Mouse (Mus musculus) olfactory bulb, adult 2 months (tissue): ENCODE results near the gene Gatc. TPM values are rescaled to one million over a fixed set of nuclear protein-coding genes. Genes with fewer than 3 reads are reported as not detected.

Experiments
- H3K27ac ChIP-seq: fragments of 200-500 bp; 2 replicates; pipeline ENCODE4 v1.5.1; 2012; ENCODE audit warnings: low read depth, low read length; ENCODE audit not compliant: insufficient read depth
- H3K4me1 ChIP-seq: fragments of 200-500 bp; 2 replicates; pipeline ENCODE4 v1.6.1; 2012; ENCODE audit warnings: low read length; ENCODE audit not compliant: control insufficient read depth, insufficient read depth
- H3K4me3 ChIP-seq: fragments of 200-500 bp; 2 replicates; pipeline ENCODE4 v1.5.1; 2012; ENCODE audit warnings: mild to moderate bottlenecking, low read depth, low read length, moderate library complexity; ENCODE audit not compliant: insufficient read depth
- CTCF ChIP-seq: fragments of 200-500 bp; IDR thresholded peaks from 2 replicates; pipeline ENCODE4 v1.5.1; 2012; ENCODE audit warnings: low read depth, mild to moderate bottlenecking, low read length, moderate library complexity; ENCODE audit not compliant: insufficient read depth
- POLR2A ChIP-seq: fragments of 200-500 bp; IDR thresholded peaks from 2 replicates; pipeline ENCODE4 v1.6.1; 2012; ENCODE audit warnings: mild to moderate bottlenecking, low read depth, low read length, moderate library complexity; ENCODE audit not compliant: insufficient read depth
- WGBS: fragments of 180-500 bp; shearing (Covaris S2); methylation state at CpG from one replicate; pipeline ENCODE4 v1.1.7; 2018; 5-methylcytosine and 5-hydroxymethylcytosine counted together
- polyA plus RNA-seq: library from polyadenylated mRNA; stranded (reverse); fragments of >200 nt; gene quantifications from 2 replicates; pipeline ENCODE4 v1.2.4, GENCODE M21; 2012; ENCODE audit warnings: low replicate concordance; ENCODE audit not compliant: missing spikeins, insufficient read depth, insufficient read length

Gatc gene
- polyA plus RNA-seq, 1 experiment: not detected

DNA sequence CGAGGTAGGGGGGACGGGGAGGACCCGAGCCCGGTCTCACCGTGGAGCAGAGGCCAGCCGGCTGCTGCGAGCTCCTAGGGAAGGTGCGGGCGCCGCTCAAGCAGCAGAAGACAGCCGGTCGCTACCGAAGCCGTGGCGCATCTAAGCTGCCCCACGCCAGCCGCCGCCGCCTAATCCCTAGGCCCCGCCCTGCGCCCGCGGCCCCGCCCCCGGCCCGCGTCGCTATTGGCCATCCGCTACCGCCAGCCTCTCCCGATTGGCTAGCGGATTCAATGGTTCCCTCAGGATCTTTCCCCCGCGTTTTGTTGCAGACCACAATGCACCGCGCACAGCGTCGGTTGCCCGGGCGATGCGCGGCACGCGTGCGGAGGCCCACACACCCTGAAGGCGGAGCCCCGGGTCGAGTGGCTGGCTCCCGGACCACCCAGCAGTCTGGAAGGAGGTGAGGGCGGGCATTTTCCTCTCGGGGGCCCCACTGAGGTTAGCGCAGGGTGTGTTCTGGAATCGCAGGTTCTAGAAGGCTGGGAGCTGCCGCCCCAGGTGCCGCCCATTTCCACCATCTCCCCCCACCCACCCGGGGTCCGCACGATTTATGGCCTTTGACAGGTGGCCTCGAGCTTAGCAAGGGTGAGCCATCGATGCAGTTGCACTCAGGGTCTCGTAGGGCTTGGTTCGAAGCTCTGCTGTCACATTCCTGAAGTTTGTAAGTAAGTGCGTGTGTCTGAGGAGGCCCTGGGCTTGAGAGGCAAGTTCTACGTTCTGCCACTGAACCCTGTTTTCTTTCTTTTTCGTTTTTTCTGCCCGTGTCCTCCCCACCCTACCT lies 40.0 kb downstream of the Gatc start, which contains the start of gene Dynll1:
Gene Dynll1 (minus strand): TSS at position 208 of the 823 bp plus-strand sequence.
- 1% methylated on average over 64 of the region's 66 CpGs for WGBS
- Histone ChIP-seq H3K4me3 (peak within 1 kb of the TSS; percentile 93), H3K27ac (peak within 1 kb of the TSS; percentile 92), H3K4me1 (peaks cover 9% of the 10 kb centered on the region)
- peak; percentile 97 for TF ChIP-seq POLR2A
- TF ChIP-seq CTCF: no peak

- Histone ChIP-seq H3K4me1 (peaks cover 9% of the 10 kb centered on the region), H3K4me3 (peak overlapping the region; percentile 93), H3K27ac (peak overlapping the region; percentile 92)
- under 1% methylated on average over 46 of the region's 46 CpGs for WGBS
- TF ChIP-seq CTCF: no peak
- TF ChIP-seq POLR2A: no peak
Observed at GRCm38 (mm10) chr5:115300035-115300744, 40.8 kb downstream of the Gatc start.

GRCm38 (mm10) chr5:115296347-115296746 lies 44.6 kb downstream of the Gatc start:
- WGBS: 75% methylated on average over 10 of the region's 10 CpGs
- no peak for TF ChIP-seq POLR2A
- TF ChIP-seq CTCF: no peak

GRCm38 (mm10) chr5:115294173-115294572 lies 46.8 kb downstream of the Gatc start:
- H3K4me1 ChIP-seq: peaks cover 7% of the 10 kb centered on the region
- TF ChIP-seq POLR2A (no peak), CTCF (no peak)
- 89% methylated on average over 8 of the region's 8 CpGs for WGBS
- no peak overlapping the region for H3K27ac ChIP-seq
- H3K4me3 ChIP-seq: no peak overlapping the region

More at GRCm38 (mm10) chr5:115296347-115296746, 44.6 kb downstream of the Gatc start:
- Histone ChIP-seq H3K4me1 (peaks cover 7% of the 10 kb centered on the region), H3K27ac (no peak overlapping the region), H3K4me3 (no peak overlapping the region)

DNA sequence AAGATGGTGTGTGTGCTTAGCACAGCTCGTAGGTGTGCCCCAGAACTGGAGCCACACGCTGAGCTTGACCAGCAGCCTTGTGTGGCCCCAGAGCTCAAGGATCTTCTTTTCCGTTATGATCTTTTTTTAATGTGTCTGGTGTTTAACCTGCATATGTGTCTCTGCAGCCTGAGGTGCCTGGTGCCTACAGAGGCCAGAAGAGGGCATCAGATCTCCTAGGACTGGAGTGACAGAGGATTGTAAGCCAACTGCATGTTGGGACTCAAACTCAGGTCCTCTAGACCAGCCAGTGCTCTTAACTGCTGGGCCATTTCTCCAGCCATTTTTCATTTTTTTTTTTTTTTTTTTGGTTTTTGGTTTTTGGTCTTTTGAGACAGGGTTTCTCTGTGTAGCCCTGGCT lies 56.2 kb downstream of the Gatc start:
- TF ChIP-seq CTCF: no peak
- no peak for TF ChIP-seq POLR2A
- Histone ChIP-seq H3K4me3 (no peak overlapping the region), H3K27ac (no peak overlapping the region), H3K4me1 (peaks cover 5% of the 10 kb centered on the region; the same call in 1 of the 2 replicates)
- 90% methylated on average over 3 of the region's 3 CpGs for WGBS

Other genes starting within 250 kb of the Gatc start
- gene Gm10401, start 242.9 kb downstream of the Gatc start, polyA plus RNA-seq: not detected in 2 replicates
- gene Acads, start 221.8 kb downstream of the Gatc start, polyA plus RNA-seq: not detected in 2 replicates
- not detected in 2 replicates for gene Unc119b, start 206.2 kb downstream of the Gatc start, polyA plus RNA-seq
- 76.8 TPM in 1 of 2 replicates, not detected in the other for gene Mlec, start 183.0 kb downstream of the Gatc start, polyA plus RNA-seq
- not detected in 2 replicates for gene Cabp1, start 146.8 kb downstream of the Gatc start, polyA plus RNA-seq
- gene Pop5, start 105.3 kb downstream of the Gatc start, polyA plus RNA-seq: not detected in 2 replicates
- gene Rnf10, start 68.3 kb downstream of the Gatc start, polyA plus RNA-seq: 496 TPM in 1 of 2 replicates, not detected in the other
- not detected in 2 replicates for gene Coq5, start 61.5 kb downstream of the Gatc start, polyA plus RNA-seq
- gene Dynll1, start 40.2 kb downstream of the Gatc start, polyA plus RNA-seq: 797 TPM in 1 of 2 replicates, not detected in the other
- gene Srsf9, start 14.0 kb downstream of the Gatc start, polyA plus RNA-seq: not detected in 2 replicates
- not detected in 2 replicates for gene Triap1, start within 50 bp of the Gatc start, polyA plus RNA-seq
- gene Cox6a1, start 7.8 kb upstream of the Gatc start, polyA plus RNA-seq: not detected in 2 replicates
- gene Msi1, start 88.4 kb upstream of the Gatc start, polyA plus RNA-seq: not detected in 2 replicates
- not detected in 2 replicates for gene Pla2g1b, start 125.1 kb upstream of the Gatc start, polyA plus RNA-seq
- gene Sirt4, start 143.5 kb upstream of the Gatc start, polyA plus RNA-seq: not detected in 2 replicates
- gene Pxn, start 165.5 kb upstream of the Gatc start, polyA plus RNA-seq: not detected in 2 replicates
- gene Rplp0, start 218.3 kb upstream of the Gatc start, polyA plus RNA-seq: 613 and 1,282 TPM in 2 replicates
- gene Gcn1l1, start 224.1 kb upstream of the Gatc start, polyA plus RNA-seq: not detected in 2 replicates